Mouse (Mus musculus) embryonic facial prominence, embryonic 13.5 days (tissue): ENCODE results near the gene Reln. TPM values are rescaled to one million over a fixed set of nuclear protein-coding genes. Genes with fewer than 3 reads are reported as not detected.

ENCODE experiments used
- ATAC-seq: fragments of 200-750 bp; cut with Nextera tagmentation; 2 replicates; pipeline ENCODE4 v1.8.0; 2017; ENCODE audit warnings: low read depth; ENCODE audit not compliant: insufficient number of reproducible peaks, insufficient read depth, low FRiP score, low TSS enrichment
- H3K27ac ChIP-seq: fragments of 300-500 bp; sonication (generic); 2 replicates; pipeline ENCODE4 v1.5.1; 2015; ENCODE audit warnings: moderate library complexity, mild to moderate bottlenecking, inconsistent platforms
- H3K27me3 ChIP-seq: fragments of 300-500 bp; sonication (generic); 2 replicates; pipeline ENCODE4 v1.6.1; 2015; ENCODE audit warnings: mild to moderate bottlenecking, inconsistent platforms
- H3K36me3 ChIP-seq: fragments of 300-500 bp; sonication (generic); 2 replicates; pipeline ENCODE4 v1.6.1; 2015; ENCODE audit warnings: mild to moderate bottlenecking, inconsistent platforms
- H3K4me1 ChIP-seq: fragments of 300-500 bp; sonication (generic); 2 replicates; pipeline ENCODE4 v1.6.1; 2015; ENCODE audit warnings: inconsistent platforms
- H3K4me2 ChIP-seq: fragments of 300-500 bp; sonication (generic); 2 replicates; pipeline ENCODE4 v1.6.1; 2015; ENCODE audit warnings: moderate library complexity, mild to moderate bottlenecking, inconsistent platforms
- H3K4me3 ChIP-seq: fragments of 300-500 bp; sonication (generic); 2 replicates; pipeline ENCODE4 v1.5.1; 2015; ENCODE audit warnings: mild to moderate bottlenecking, inconsistent platforms
- H3K9ac ChIP-seq: fragments of 300-500 bp; sonication (generic); 2 replicates; pipeline ENCODE4 v1.6.1; 2015; ENCODE audit warnings: mild to moderate bottlenecking, inconsistent platforms
- H3K9me3 ChIP-seq: fragments of 300-500 bp; sonication (generic); 2 replicates; pipeline ENCODE4 v1.6.1; 2016; ENCODE audit warnings: inconsistent platforms
- WGBS: fragments of 180-500 bp; shearing (Covaris S2); methylation state at CpG from one replicate; pipeline ENCODE4 v1.1.7; 2015; ENCODE audit warnings: mixed read lengths; 5-methylcytosine and 5-hydroxymethylcytosine counted together
- polyA plus RNA-seq: library from polyadenylated mRNA; unstranded; fragments of >200 nt; fragmentation: Nextera tagmentation; extraction: Ambion mirVana; gene quantifications from 2 replicates; pipeline ENCODE4 v1.2.1, GENCODE M21; 2015

Reln gene
- polyA plus RNA-seq, 1 experiment from 2014 or later: 5.5 TPM

DNA sequence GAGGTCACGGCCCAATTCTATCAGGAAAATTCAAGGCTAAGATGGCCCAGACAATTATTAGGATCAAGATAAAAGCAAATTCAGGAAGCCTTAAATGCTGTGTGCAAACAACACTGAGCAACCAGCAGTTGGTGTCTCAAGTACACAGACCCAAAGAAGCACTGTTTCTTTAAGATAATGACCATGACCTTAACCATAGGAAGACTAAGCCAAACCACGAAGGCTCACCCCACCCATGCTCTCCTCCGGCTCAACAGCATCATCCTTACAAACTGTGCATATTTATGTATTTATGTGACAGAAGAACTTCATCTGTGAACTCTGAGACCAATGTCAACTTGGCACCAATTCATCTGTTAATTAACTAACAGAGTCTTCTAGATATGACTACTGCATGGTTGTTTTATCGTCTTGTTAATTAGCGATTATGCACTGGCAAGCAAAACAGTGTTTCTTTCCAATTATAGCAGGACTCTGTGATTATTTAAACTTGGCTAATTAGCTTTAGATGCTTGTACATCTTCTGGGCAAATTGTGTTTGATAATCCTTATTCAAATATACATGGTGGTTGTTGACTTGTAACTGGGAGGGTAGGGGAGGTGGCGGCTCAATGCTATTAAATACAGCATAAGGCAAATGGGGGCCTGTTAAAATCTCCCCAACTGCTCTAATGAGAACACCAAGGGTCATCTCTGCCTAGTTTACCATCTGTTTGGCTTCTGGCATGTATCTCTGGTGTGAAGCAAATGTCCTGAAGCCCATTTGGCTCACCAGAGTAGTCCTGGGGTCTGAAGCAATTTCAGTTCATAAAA is 77.8 kb downstream of the Reln start:
- no peak for ATAC-seq
- H3K4me2 ChIP-seq: no peak overlapping the region
- no peak overlapping the region for H3K27ac ChIP-seq
- no peaks in the 10 kb centered on the region; the same call in 1 of the 2 replicates for H3K27me3 ChIP-seq
- 74% methylated on average over 6 of the region's 6 CpGs for WGBS
- no peaks in the 10 kb centered on the region for H3K36me3 ChIP-seq
- H3K4me1 ChIP-seq: no peaks in the 10 kb centered on the region
- no peak overlapping the region for H3K9ac ChIP-seq
- H3K4me3 ChIP-seq: no peak overlapping the region
- no peaks in the 10 kb centered on the region for H3K9me3 ChIP-seq

GRCm38 (mm10) chr5:22262351-22262765 is 82.1 kb downstream of the Reln start:
- no peaks in the 10 kb centered on the region for H3K36me3 ChIP-seq
- H3K27ac ChIP-seq: no peak overlapping the region
- H3K4me2 ChIP-seq: no peak overlapping the region
- no peak overlapping the region for H3K4me3 ChIP-seq
- no peak overlapping the region for H3K9ac ChIP-seq
- H3K9me3 ChIP-seq: no peaks in the 10 kb centered on the region
- 0 out of 2 replicates have a peak, but pooled peaks cover 4% of the 10 kb centered on the region for H3K4me1 ChIP-seq
- WGBS: 93% methylated on average over 3 of the region's 3 CpGs
- no peak for ATAC-seq
- H3K27me3 ChIP-seq: no peaks in the 10 kb centered on the region

DNA sequence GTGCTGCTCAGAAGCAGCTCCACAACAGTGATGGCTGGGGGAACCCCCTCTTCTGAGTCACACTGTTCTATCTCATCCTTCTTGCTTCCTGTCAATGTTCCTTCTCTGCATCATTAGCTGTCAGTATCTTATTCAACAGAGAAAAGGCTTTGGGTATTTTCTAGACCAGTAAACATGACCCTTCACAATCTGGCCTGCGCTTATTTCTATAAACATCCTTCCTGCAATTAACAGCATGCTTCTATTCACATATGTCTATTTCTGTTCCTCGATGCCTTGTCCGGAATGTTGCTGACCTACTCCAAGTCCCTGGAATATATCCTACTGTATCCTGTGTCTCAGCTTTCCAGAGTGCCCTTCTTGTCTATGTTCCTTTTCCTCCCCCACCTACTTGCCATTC is 89.2 kb downstream of the Reln start:
- H3K4me2 ChIP-seq: no peak overlapping the region
- ATAC-seq: no peak
- H3K27ac ChIP-seq: no peak overlapping the region
- H3K9me3 ChIP-seq: no peaks in the 10 kb centered on the region
- H3K36me3 ChIP-seq: no peaks in the 10 kb centered on the region
- H3K4me1 ChIP-seq: no peaks in the 10 kb centered on the region
- H3K4me3 ChIP-seq: no peak overlapping the region
- H3K27me3 ChIP-seq: 0 out of 2 replicates have a peak, but pooled peaks cover 2% of the 10 kb centered on the region
- H3K9ac ChIP-seq: no peak overlapping the region
- 93% methylated on average over 3 of the region's 3 CpGs for WGBS

DNA sequence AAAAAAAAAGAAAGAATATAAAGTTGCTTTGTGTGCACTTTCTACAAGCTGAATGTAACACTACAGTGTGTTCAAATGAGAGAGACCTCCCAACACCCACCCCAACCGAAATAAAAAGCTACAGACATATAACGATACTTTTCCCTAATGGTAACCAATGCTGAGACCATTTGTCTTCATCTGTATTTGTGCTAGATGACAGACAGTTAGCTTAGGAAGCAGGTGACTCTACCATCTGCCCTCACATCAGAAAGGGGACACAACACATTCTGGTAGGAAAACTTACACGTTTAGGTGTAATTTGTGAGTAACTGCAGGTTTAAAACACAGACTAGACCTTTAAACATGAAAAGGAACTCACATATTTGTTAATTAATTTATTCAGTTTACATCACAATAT is 90.6 kb downstream of the Reln start:
- ATAC-seq: no peak
- H3K9ac ChIP-seq: no peak overlapping the region
- H3K4me2 ChIP-seq: no peak overlapping the region
- no peaks in the 10 kb centered on the region for H3K36me3 ChIP-seq
- 83% methylated on average over 3 of the region's 3 CpGs for WGBS
- H3K4me3 ChIP-seq: no peak overlapping the region
- H3K4me1 ChIP-seq: no peaks in the 10 kb centered on the region
- no peaks in the 10 kb centered on the region for H3K9me3 ChIP-seq
- 0 out of 2 replicates have a peak, but pooled peaks cover 2% of the 10 kb centered on the region for H3K27me3 ChIP-seq
- no peak overlapping the region for H3K27ac ChIP-seq

GRCm38 (mm10) chr5:22253318-22253717 is 91.2 kb downstream of the Reln start:
- H3K4me1 ChIP-seq: no peaks in the 10 kb centered on the region
- H3K27me3 ChIP-seq: 0 out of 2 replicates have a peak, but pooled peaks cover 2% of the 10 kb centered on the region
- no peak overlapping the region for H3K4me3 ChIP-seq
- 93% methylated on average over 6 of the region's 6 CpGs for WGBS
- H3K4me2 ChIP-seq: no peak overlapping the region
- ATAC-seq: no peak
- no peak overlapping the region for H3K9ac ChIP-seq
- no peaks in the 10 kb centered on the region for H3K9me3 ChIP-seq
- H3K27ac ChIP-seq: no peak overlapping the region
- H3K36me3 ChIP-seq: no peaks in the 10 kb centered on the region

- ATAC-seq: no peak
- H3K4me2 ChIP-seq: no peak overlapping the region
- H3K27me3 ChIP-seq: no peaks in the 10 kb centered on the region
- no peak overlapping the region for H3K27ac ChIP-seq
- no peaks in the 10 kb centered on the region for H3K4me1 ChIP-seq
- 75% methylated on average over 6 of the region's 6 CpGs for WGBS
- no peaks in the 10 kb centered on the region for H3K36me3 ChIP-seq
- H3K4me3 ChIP-seq: no peak overlapping the region
- H3K9me3 ChIP-seq: no peaks in the 10 kb centered on the region
- H3K9ac ChIP-seq: no peak overlapping the region
Measured at GRCm38 (mm10) chr5:22247850-22248249, 96.7 kb downstream of the Reln start.

GRCm38 (mm10) chr5:22245056-22245455 is 99.4 kb downstream of the Reln start:
- Histone ChIP-seq H3K4me1 (no peaks in the 10 kb centered on the region), H3K27ac (no peak overlapping the region), H3K4me2 (no peak overlapping the region), H3K9ac (no peak overlapping the region), H3K36me3 (no peaks in the 10 kb centered on the region), H3K9me3 (no peaks in the 10 kb centered on the region), H3K27me3 (no peaks in the 10 kb centered on the region), H3K4me3 (no peak overlapping the region)
- ATAC-seq: no peak
- 86% methylated on average over 1 of the region's 1 CpGs for WGBS

DNA sequence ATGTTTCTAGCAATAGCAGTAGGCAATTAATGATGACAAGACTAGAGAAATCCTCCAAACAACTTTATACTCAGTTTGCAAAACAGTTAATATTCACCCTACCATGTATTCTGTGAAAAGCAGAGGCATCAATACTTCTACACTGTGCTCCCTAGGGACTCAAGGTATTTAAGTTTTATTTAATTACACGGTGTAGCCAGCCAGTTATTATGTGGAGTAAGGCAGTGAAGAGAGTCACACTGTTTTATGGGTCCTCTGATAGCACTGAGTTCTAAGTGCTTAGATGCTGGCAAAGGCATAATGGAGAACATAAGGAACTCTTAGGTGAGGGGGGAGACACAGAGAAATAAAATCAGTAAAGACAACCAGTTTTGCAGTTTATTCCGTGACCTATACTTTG is 101.0 kb downstream of the Reln start:
- H3K27ac ChIP-seq: no peak overlapping the region
- 76% methylated on average over 2 of the region's 2 CpGs for WGBS
- H3K4me1 ChIP-seq: no peaks in the 10 kb centered on the region
- no peaks in the 10 kb centered on the region for H3K27me3 ChIP-seq
- no peak for ATAC-seq
- H3K4me2 ChIP-seq: no peak overlapping the region
- H3K9me3 ChIP-seq: no peaks in the 10 kb centered on the region
- no peak overlapping the region for H3K4me3 ChIP-seq
- H3K9ac ChIP-seq: no peak overlapping the region
- no peaks in the 10 kb centered on the region for H3K36me3 ChIP-seq

- H3K4me3 ChIP-seq: no peak overlapping the region
- 64% methylated on average over 4 of the region's 4 CpGs for WGBS
- H3K9me3 ChIP-seq: no peaks in the 10 kb centered on the region
- H3K27me3 ChIP-seq: no peaks in the 10 kb centered on the region
- no peaks in the 10 kb centered on the region for H3K36me3 ChIP-seq
- ATAC-seq: no peak
- H3K27ac ChIP-seq: no peak overlapping the region
- H3K4me2 ChIP-seq: no peak overlapping the region
- no peak overlapping the region for H3K9ac ChIP-seq
- H3K4me1 ChIP-seq: no peaks in the 10 kb centered on the region
Measured at GRCm38 (mm10) chr5:22241560-22241959, 102.9 kb downstream of the Reln start.

DNA sequence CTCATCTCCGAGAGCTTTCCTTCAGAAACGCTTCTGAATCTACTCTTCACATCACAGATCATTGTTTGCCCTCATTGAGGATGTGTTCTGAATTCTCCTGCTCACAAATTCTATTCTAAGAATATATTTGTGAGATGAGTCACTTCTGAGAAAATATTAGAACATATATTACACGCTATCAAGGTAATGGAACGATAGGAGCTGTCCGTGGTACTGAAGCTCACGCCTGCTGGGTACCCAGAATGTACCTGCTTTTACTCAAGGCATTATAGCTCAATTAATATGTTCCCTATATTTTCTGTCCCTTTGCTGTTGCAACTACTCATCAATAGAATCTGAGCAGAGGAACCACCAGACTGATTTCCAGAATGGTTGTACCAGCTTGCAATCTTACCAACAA is 107.7 kb downstream of the Reln start:
- H3K9ac ChIP-seq: no peak overlapping the region
- WGBS: 63% methylated on average over 6 of the region's 6 CpGs
- H3K27me3 ChIP-seq: no peaks in the 10 kb centered on the region
- no peak overlapping the region for H3K4me2 ChIP-seq
- no peaks in the 10 kb centered on the region for H3K4me1 ChIP-seq
- ATAC-seq: no peak
- no peak overlapping the region for H3K4me3 ChIP-seq
- H3K27ac ChIP-seq: no peak overlapping the region
- no peaks in the 10 kb centered on the region for H3K36me3 ChIP-seq
- H3K9me3 ChIP-seq: no peaks in the 10 kb centered on the region

DNA sequence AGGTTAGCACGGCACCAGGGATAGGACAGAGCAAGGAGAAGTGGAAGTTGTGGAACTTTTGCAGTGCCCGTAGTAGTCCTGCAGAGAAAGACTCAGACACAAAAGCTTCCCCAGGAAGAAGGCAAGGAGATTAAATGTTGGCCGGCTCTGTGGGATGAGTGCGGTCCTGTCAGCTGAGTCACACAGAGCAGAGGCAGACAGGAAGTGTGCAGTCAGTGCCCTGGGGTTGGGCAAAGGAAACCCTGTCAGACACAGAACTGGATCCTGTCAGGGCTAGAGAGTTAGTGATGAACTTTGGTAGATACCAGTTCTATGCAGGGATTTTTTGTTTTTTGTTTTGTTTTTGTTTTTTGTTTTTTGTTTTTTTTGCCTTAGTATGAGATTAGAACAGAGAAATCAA is 120.0 kb downstream of the Reln start:
- no peak for ATAC-seq
- 76% methylated on average over 4 of the region's 4 CpGs for WGBS
- Histone ChIP-seq H3K4me1 (no peaks in the 10 kb centered on the region), H3K36me3 (no peaks in the 10 kb centered on the region), H3K9ac (no peak overlapping the region), H3K27me3 (no peaks in the 10 kb centered on the region), H3K27ac (no peak overlapping the region), H3K4me2 (no peak overlapping the region), H3K9me3 (no peaks in the 10 kb centered on the region), H3K4me3 (no peak overlapping the region)

- Histone ChIP-seq H3K27ac (no peak overlapping the region), H3K9me3 (no peaks in the 10 kb centered on the region), H3K4me3 (no peak overlapping the region), H3K4me1 (no peaks in the 10 kb centered on the region), H3K4me2 (no peak overlapping the region), H3K36me3 (no peaks in the 10 kb centered on the region), H3K27me3 (no peaks in the 10 kb centered on the region), H3K9ac (no peak overlapping the region)
- WGBS: 67% methylated on average over 2 of the region's 2 CpGs
- ATAC-seq: no peak
Measured at GRCm38 (mm10) chr5:22223940-22224339, 120.6 kb downstream of the Reln start.
